Mouse (Mus musculus) CD8-positive naive resting alpha-beta T cell, adult 57 days (primary cell): ENCODE measurements around the gene Vmn2r86. TPM values are rescaled to one million over a fixed set of nuclear protein-coding genes. Genes with fewer than 3 reads are reported as not detected.

ENCODE experiments used
- total RNA-seq: library from RNA; stranded (reverse); gene quantifications from one replicate; pipeline ENCODE4 v1.2.4, GENCODE M21; 2023

The Vmn2r86 gene
- total RNA-seq: not detected

GRCm38 (mm10) chr10:130455950-130456349 lies at the start of gene Vmn2r86:
Vmn2r86 (minus strand) TSS chr10:130456050.

DNA sequence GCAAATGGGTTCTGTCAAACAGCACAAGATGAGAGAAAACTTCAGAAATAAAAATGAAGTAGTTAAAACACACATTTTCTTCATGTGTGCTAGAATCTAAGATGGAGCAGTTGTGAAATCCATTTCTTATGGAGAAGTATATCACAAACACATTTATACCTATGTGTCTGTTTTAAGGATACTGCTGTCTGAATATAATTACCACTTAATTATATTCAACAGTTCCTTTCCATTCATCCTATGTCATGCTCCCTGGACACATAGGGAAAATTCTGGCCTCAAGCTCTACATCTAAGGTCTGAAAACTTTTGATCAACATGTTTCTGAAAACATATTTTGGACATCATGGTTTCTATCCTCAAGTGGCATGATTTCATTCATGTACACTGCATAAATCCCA lies 41.4 kb upstream of the Vmn2r86 start, which contains the start of gene Vmn2r87:
Gene Vmn2r87 (minus strand): TSS at position 101 of the 400 bp plus-strand sequence.

GRCm38 (mm10) chr10:130429603-130430002 lies 26.2 kb downstream of the Vmn2r86 start, which contains the start of gene Vmn2r85:
Vmn2r85 (minus strand) TSS chr10:130429703.

DNA sequence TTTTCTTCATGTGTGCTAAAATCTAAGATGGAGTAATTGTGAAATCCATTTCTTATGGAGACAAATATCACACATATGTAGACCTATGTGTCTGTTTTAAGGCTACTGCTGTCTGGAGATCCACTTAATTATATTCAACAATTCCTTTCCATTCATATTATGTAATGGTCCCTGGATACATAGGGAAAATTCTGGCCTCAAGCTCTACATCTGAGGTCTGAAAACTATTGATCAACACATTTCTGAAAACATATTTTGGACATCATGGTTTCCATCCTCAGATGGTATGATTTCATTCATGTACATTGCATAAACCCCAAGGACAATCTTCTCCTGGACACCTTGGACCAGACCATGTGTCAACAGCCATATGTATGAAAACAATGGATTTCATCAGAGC lies 61.6 kb downstream of the Vmn2r86 start, which contains the start of gene Vmn2r84:
Gene Vmn2r84 (minus strand): TSS at position 101 of the 400 bp plus-strand sequence.

Other genes starting within 250 kb of the Vmn2r86 start
- gene Olfr827, start 241.6 kb downstream of the Vmn2r86 start, total RNA-seq: not detected
- not detected for gene Neurod4, start 175.8 kb downstream of the Vmn2r86 start, total RNA-seq
- 108 TPM for gene Tespa1, start 133.2 kb downstream of the Vmn2r86 start, total RNA-seq
- not detected for gene Vmn2r84, start 61.7 kb downstream of the Vmn2r86 start, total RNA-seq
- gene Vmn2r85, start 26.3 kb downstream of the Vmn2r86 start, total RNA-seq: not detected
- gene Vmn2r87, start 41.3 kb upstream of the Vmn2r86 start, total RNA-seq: not detected